Mouse (Mus musculus) brain, embryonic 14.5 days (tissue): Measurements from ENCODE around the gene Zfp853. TPM values are rescaled to one million over a fixed set of nuclear protein-coding genes. Genes with fewer than 3 reads are reported as not detected.

Experiments
- DNase-seq: peaks from one replicate; pipeline ENCODE4 v3.0.0-alpha.2; 2011; ENCODE audit warnings: low read depth
- CTCF ChIP-seq: fragments of 200-500 bp; IDR thresholded peaks from 2 replicates; pipeline ENCODE4 v1.5.1; 2012; ENCODE audit warnings: inconsistent platforms, mild to moderate bottlenecking, moderate library complexity, borderline replicate concordance; ENCODE audit not compliant: insufficient read depth, insufficient read length; ENCODE audit errors: extremely low read depth
- POLR2A ChIP-seq: fragments of 200-500 bp; IDR thresholded peaks from 2 replicates; pipeline ENCODE4 v1.6.1; 2012; ENCODE audit warnings: mild to moderate bottlenecking, inconsistent platforms, borderline replicate concordance; ENCODE audit not compliant: poor library complexity, insufficient read depth, insufficient read length, severe bottlenecking; ENCODE audit errors: extremely low read depth
- polyA plus RNA-seq: library from polyadenylated mRNA; depleted of rRNA; stranded (reverse); fragments of >200 nt; gene quantifications from 2 replicates; pipeline ENCODE4 v1.2.3, GENCODE M21; 2012

Zfp853 gene
- polyA plus RNA-seq, 1 experiment = 3.8 TPM

DNA sequence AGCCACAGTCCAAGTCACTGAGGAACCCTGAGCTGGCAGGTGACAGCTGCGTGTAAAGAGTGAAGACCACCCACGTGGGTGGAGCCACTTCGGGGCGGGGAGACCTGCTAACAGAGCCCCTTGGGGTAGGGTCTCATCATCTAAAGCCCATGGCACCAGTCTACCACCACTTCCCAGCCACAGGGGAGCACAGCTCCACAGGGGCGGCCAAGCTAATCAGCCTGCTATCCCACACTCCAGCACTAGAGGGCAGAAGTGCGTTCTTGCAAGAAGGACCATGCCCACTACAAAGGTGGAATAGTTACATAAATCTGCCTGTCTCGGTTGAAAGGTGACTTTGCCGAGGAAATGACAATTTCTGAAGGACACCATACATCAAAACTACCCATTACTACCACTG is 18.5 kb upstream of the Zfp853 start:
- DNase-seq = peak; percentile 79
- TF ChIP-seq CTCF (peak; percentile 81), POLR2A (no peak)

DNA sequence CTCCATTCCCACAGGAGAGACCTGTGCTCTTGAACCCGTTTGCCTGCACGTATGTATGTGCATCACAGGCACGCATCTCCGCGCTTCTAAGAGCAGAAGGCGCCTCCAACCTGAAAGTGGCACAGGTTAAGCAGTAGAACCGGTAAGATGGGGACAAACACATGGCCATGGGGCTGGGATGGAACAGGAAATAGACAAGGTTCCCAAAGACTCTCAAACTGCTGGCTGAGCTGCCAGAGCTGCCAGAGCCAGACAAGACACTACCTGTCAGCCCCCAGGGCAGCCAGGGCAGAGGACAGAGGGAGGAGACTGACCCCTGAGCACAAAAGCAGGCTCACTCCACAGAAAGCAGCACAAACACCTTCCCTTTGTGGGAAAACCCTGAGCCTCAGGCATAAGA is 16.5 kb upstream of the Zfp853 start:
- no peak for TF ChIP-seq POLR2A
- TF ChIP-seq CTCF = no peak
- DNase-seq = no peak

DNA sequence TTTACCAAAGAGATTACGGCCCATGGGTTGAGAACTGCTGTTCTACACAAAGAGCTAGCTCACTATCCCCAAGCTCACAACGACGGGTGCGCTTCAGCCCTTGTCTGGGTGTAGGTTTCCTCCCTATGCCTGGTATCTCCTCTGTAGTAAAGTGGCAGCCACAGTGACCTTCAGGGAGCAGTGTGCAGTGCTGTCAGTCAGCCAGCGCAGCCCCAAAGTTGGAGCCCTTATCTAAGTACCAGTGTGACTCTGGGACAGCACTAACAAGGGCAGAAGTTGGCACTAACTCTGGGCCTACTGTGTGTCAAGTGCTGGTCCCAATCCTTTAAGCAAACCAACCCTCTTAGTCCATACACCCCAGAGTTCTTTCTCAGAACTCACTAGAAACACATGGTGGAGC is 15.4 kb upstream of the Zfp853 start:
- DNase-seq = no peak
- TF ChIP-seq POLR2A (no peak), CTCF (no peak)

DNA sequence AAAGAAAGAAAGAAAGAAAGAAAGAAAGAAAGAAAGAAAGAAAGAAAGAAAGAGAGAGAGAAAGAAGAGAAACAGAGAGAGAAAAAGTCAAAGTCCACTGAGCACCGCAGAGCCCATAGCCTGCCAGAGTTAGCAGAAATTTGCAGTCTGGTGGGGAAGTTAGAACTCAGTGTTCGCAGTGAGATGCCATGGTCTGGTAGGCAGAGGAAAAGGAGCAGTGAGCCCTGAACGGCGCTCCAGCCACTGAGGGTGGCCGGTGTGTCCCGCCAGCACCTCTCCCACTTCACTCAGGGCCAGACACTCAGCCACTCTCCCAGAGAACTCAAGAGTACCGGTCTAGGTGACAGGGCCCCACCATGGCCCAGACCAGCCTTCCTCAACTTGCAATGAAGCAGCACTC is 10.8 kb upstream of the Zfp853 start:
- no peak for DNase-seq
- no peak for TF ChIP-seq CTCF
- TF ChIP-seq POLR2A = no peak

DNA sequence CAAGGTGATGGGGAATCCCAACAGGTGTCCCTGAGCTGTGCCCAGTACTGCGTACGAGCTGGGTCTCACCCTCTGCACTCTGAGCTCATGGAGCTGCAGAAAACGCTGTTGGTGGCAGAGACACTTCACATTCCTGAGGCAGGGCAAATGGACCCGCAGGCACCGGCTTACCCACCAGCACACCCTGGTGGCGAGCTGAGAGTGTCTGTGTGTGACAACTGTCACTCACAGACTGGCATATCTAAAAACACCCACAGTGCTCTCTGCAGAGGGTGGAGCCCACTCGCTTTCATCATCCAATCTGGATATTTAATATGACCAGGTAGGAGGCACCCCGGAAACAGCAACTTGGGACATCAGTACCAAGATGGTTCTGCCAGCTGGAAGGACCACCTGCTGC is 7.9 kb upstream of the Zfp853 start:
- no peak for DNase-seq
- TF ChIP-seq POLR2A = no peak
- peak; percentile 35; the same call in 1 of the 2 replicates for TF ChIP-seq CTCF

DNA sequence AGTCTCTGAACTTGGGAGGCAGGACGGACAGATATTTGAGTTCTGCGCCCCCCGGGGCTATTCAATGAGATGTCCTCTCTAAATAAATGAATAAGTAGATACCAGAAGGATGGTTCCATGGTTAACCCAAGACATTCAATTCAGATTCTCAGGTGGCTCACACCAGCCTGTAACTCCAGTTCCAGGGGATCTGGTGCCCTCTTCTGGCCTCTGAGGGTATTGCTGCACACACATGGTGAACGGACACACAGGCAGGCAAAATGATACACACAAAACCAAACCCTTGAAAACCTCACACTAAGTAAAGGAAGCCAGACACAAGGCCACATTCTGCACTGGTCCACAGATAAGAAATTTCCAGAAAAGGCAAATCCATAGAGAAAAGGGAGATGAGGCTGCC is 6.3 kb upstream of the Zfp853 start:
- TF ChIP-seq POLR2A = no peak
- TF ChIP-seq CTCF = peak; percentile 66; the same call in 1 of the 2 replicates
- DNase-seq = peak; percentile 19

DNA sequence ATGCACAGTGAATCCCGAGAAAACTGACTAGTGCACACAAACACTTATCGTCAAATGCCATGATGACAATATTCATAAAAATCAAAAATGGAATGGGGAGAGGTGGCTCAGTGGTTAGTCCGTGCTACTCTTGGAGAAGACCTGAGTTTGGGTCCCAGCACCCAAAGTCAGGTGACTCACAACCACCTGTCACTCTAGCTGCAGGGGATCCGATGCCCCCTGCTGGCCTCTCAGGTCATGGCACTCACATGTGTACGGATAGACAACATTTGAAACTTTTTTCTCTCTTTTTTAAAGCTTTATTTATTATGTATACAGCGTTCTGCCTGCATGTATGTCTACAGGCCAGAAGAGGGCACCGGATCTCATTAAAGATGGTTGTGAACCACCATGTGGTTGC is 5.0 kb upstream of the Zfp853 start:
- no peak for DNase-seq
- TF ChIP-seq CTCF = peak; percentile 49
- no peak for TF ChIP-seq POLR2A

DNA sequence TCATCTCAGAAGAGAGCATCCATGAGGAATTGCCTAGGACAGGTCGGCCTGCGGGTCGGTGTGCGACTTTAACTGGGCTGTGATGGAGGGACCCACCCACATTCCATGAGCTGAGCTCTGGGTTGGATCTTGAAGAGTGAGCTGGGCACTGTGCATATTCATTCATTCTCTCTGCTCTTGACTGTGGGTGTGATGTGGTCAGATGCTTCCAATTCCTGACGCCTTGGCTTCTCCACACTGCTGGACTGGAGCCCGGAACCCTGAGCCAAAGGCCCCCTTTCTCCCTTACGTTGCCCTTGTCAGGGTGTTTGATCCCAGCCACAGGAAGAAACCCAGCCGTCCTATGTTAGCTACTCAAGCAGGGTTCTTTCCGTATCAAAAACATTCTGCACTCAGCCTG is 4.6 kb upstream of the Zfp853 start:
- TF ChIP-seq POLR2A (no peak), CTCF (no peak)
- DNase-seq = no peak

DNA sequence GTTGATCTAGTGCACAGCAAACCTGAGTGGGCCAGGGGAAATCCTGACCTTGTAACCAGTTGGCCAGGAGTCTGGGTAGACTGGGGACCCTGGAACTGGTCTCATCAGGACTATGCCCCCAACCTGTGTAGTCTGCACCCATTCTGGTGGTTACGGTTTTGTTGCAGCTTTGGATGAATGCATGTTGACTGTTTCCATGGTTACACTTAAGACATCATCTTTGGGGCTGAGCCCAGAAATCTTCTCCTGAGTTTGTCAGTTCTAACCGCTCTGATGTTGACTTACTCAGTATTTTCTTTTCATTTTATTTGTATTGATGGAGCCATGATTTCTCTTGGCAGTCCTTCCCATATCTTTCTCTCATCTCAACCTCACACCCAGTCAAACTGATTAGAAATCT is 1.9 kb upstream of the Zfp853 start:
- DNase-seq = peak; percentile 44
- TF ChIP-seq POLR2A (no peak), CTCF (no peak)

DNA sequence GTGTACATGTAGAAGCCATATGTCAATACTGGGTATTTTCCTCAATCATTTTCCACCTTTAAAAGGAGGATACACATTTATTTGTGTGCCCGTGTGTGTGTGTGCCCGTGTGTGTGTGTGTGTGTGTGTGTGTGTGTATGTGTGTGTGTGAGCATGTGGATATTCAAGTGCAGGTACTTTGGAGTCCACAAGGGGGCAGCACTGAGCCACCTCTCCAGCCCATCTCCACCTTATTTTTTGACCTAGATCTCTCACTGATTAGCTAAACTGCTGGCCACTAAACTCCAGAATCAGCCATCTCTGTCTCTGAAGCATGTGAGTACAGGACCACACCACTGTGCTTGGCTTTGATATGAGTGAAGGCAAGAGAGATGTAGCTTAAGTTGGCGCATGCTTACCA is 1.4 kb upstream of the Zfp853 start:
- TF ChIP-seq CTCF = peak; percentile 46; the same call in 1 of the 2 replicates
- TF ChIP-seq POLR2A = no peak
- no peak for DNase-seq

DNA sequence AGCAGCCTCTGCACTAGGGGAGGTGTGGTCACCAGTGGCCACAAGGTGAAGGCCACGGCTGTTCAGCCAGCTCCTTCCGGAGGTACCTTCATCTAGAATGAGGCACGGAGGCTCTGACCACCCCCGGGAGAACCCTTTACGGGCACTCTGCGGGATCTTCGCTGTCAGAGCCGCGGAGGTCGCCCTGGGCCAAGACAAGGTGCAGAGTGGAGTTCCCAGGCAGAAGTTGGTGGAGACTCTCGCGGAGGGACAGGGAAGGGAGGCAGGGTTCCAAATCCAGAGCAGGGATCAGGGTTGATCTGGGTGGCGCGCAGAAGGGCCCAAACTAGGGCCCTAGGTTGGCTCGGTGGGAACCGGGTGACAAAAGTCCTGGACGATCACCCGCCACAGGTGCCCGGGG is 544 bp downstream of the Zfp853 start:
- DNase-seq = no peak
- TF ChIP-seq POLR2A = no peak
- no peak for TF ChIP-seq CTCF

DNA sequence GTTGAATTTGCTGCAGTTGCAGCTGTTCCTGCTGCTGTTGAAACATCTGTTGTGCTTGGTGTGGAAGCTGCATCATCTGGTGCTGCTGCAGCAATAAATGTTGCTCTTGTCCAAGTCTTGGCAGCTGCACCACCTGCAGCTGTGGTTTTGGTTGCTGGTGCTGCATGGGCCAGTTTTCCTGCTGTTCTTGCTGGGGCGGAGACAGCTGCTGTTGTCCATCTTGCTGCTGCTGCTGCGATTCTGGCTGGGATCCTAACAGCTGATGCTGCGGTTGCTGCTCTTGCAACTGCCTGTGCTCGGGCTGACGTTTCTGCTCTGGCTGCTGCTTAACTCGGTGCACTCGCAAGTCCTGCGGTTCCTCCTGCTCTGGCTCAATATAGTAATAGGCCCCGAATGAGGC is 4.1 kb downstream of the Zfp853 start:
- TF ChIP-seq POLR2A = no peak
- no peak for TF ChIP-seq CTCF
- DNase-seq = no peak
